Mouse (Mus musculus) hindbrain, embryonic 11.5 days (tissue): ENCODE measurements around the gene Snap25. TPM values are rescaled to one million over a fixed set of nuclear protein-coding genes. Genes with fewer than 3 reads are reported as not detected.

ENCODE experiments used
- ATAC-seq: fragments of 200-750 bp; cut with Nextera tagmentation; 2 replicates; pipeline ENCODE4 v1.8.0; 2017; ENCODE audit warnings: mild to moderate bottlenecking, moderate TSS enrichment, moderate library complexity; ENCODE audit not compliant: low FRiP score
- DNase-seq: peaks from one replicate; pipeline ENCODE4 v3.0.0-alpha.2; 2015; ENCODE audit warnings: low spot score
- H3K27ac ChIP-seq: fragments of 300-500 bp; sonication (generic); 2 replicates; pipeline ENCODE4 v1.5.1; 2014; ENCODE audit warnings: mild to moderate bottlenecking, low read depth, low read length
- H3K27me3 ChIP-seq: fragments of 300-500 bp; sonication (generic); 2 replicates; pipeline ENCODE4 v1.6.1; 2014; ENCODE audit warnings: mild to moderate bottlenecking, low read length, moderate library complexity, mixed read lengths; ENCODE audit not compliant: control insufficient read depth, insufficient read depth
- H3K36me3 ChIP-seq: fragments of 300-500 bp; sonication (generic); 2 replicates; pipeline ENCODE4 v1.6.1; 2014; ENCODE audit warnings: mild to moderate bottlenecking, low read length, moderate library complexity, mixed read lengths; ENCODE audit not compliant: control insufficient read depth, insufficient read depth
- H3K4me1 ChIP-seq: fragments of 300-500 bp; sonication (generic); replicated peaks from 2 replicates; pipeline ENCODE4 v1.6.1; 2014; ENCODE audit warnings: low read length, mixed read lengths; ENCODE audit not compliant: control insufficient read depth, insufficient read depth
- H3K4me2 ChIP-seq: fragments of 300-500 bp; sonication (generic); replicated peaks from 2 replicates; pipeline ENCODE4 v1.6.1; 2014; ENCODE audit warnings: mild to moderate bottlenecking, low read depth, low read length
- H3K4me3 ChIP-seq: fragments of 300-500 bp; sonication (generic); 2 replicates; pipeline ENCODE4 v1.5.1; 2014; ENCODE audit warnings: low read depth, low read length
- H3K9ac ChIP-seq: fragments of 300-500 bp; sonication (generic); 2 replicates; pipeline ENCODE4 v1.6.1; 2014; ENCODE audit warnings: low read depth, low read length
- H3K9me3 ChIP-seq: fragments of 300-500 bp; sonication (generic); 2 replicates; pipeline ENCODE4 v1.6.1; 2016; ENCODE audit warnings: low read length; ENCODE audit not compliant: control insufficient read depth
- WGBS: fragments of 180-500 bp; shearing (Covaris S2); extraction: QIAGEN DNeasy Blood & Tissue Kit; methylation state at CpG from one replicate; pipeline ENCODE4 v1.1.7; 2014; 5-methylcytosine and 5-hydroxymethylcytosine counted together
- polyA plus RNA-seq: library from polyadenylated mRNA; unstranded; fragments of >200 nt; fragmentation: Nextera tagmentation; extraction: Ambion mirVana; gene quantifications from 2 replicates; pipeline ENCODE4 v1.2.1, GENCODE M21; 2014

Gene Snap25
- polyA plus RNA-seq, 1 experiment from 2014 or later: 66.8 TPM

GRCm38 (mm10) chr2:136780268-136780667 is 67.0 kb downstream of the Snap25 start:
- Histone ChIP-seq H3K36me3 (no peaks in the 10 kb centered on the region), H3K4me1 (no peaks in the 10 kb centered on the region), H3K27ac (no peak overlapping the region), H3K4me2 (no peak overlapping the region), H3K4me3 (no peak overlapping the region), H3K9ac (no peak overlapping the region), H3K27me3 (no peaks in the 10 kb centered on the region), H3K9me3 (no peaks in the 10 kb centered on the region)
- ATAC-seq (no peak), DNase-seq (no peak)

GRCm38 (mm10) chr2:136784310-136784709 is 71.1 kb downstream of the Snap25 start:
- H3K36me3 ChIP-seq: no peaks in the 10 kb centered on the region
- H3K4me2 ChIP-seq: no peak overlapping the region
- H3K9ac ChIP-seq: no peak overlapping the region
- no peak overlapping the region for H3K4me3 ChIP-seq
- no peaks in the 10 kb centered on the region for H3K9me3 ChIP-seq
- no peak overlapping the region for H3K27ac ChIP-seq
- 82% methylated on average over 4 of the region's 4 CpGs for WGBS
- ATAC-seq: no peak
- no peaks in the 10 kb centered on the region for H3K27me3 ChIP-seq
- H3K4me1 ChIP-seq: no peaks in the 10 kb centered on the region
- no peak for DNase-seq

DNA sequence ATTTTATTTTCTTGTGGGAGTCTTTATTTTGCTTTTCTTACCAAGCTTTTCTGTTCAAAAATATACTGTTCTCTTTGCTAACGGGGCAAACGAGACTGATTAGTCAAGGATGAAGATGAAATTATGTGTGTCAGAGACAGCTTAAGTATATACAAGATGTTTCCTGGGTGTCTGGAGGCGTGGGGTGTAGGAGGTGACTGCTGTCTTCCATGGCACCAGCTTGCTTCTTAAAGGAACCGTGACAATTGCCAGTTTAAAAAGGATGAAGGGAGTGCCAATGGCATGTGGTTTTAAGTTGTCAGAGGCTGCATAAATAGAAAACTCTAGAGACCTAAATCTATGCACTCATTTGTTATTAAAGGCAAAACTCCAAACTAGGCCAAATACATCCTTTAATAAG is 75.1 kb downstream of the Snap25 start:
- ATAC-seq (no peak), DNase-seq (no peak)
- H3K27ac ChIP-seq: no peak overlapping the region
- WGBS: 75% methylated on average over 4 of the region's 4 CpGs
- H3K9me3 ChIP-seq: no peaks in the 10 kb centered on the region
- no peaks in the 10 kb centered on the region for H3K4me1 ChIP-seq
- no peaks in the 10 kb centered on the region for H3K36me3 ChIP-seq
- no peak overlapping the region for H3K9ac ChIP-seq
- no peak overlapping the region for H3K4me2 ChIP-seq
- H3K27me3 ChIP-seq: no peaks in the 10 kb centered on the region
- H3K4me3 ChIP-seq: no peak overlapping the region

GRCm38 (mm10) chr2:136796518-136796917 is 83.3 kb downstream of the Snap25 start:
- ATAC-seq: no peak
- no peak for DNase-seq
- Histone ChIP-seq H3K36me3 (no peaks in the 10 kb centered on the region), H3K4me2 (no peak overlapping the region), H3K27ac (no peak overlapping the region), H3K9ac (no peak overlapping the region), H3K4me1 (no peaks in the 10 kb centered on the region), H3K4me3 (no peak overlapping the region), H3K27me3 (no peaks in the 10 kb centered on the region), H3K9me3 (no peaks in the 10 kb centered on the region)
- WGBS: 91% methylated on average over 1 of the region's 1 CpGs

GRCm38 (mm10) chr2:136798887-136799430 is 85.7 kb downstream of the Snap25 start:
- no peak overlapping the region for H3K27ac ChIP-seq
- ATAC-seq: no peak
- no peaks in the 10 kb centered on the region for H3K4me1 ChIP-seq
- H3K9ac ChIP-seq: no peak overlapping the region
- no peaks in the 10 kb centered on the region for H3K36me3 ChIP-seq
- no peak for DNase-seq
- H3K27me3 ChIP-seq: no peaks in the 10 kb centered on the region
- H3K4me2 ChIP-seq: no peak overlapping the region
- 78% methylated on average over 2 of the region's 2 CpGs for WGBS
- H3K4me3 ChIP-seq: no peak overlapping the region
- H3K9me3 ChIP-seq: no peaks in the 10 kb centered on the region

DNA sequence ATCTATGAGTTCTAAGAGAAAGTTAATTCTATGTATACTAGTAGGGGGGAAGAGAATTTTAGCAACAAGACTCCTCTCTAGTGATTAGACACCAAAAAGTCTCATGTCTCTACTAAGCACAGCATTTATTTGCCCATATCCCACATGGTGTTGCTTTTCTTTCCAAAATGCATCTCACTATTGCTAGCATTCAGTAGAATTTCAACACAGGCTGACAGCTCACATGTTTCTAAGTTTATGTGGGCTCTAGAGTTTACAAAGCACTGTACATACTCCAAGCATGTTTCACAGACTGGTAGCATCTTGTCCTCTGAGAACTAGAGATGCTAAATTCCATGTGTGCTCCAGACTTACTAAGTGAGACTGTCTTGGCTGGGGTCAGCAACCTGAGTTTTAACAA is 87.8 kb downstream of the Snap25 start:
- no peak overlapping the region for H3K27ac ChIP-seq
- H3K4me3 ChIP-seq: no peak overlapping the region
- H3K36me3 ChIP-seq: no peaks in the 10 kb centered on the region
- H3K9ac ChIP-seq: no peak overlapping the region
- H3K27me3 ChIP-seq: no peaks in the 10 kb centered on the region
- no peak for ATAC-seq
- H3K9me3 ChIP-seq: no peaks in the 10 kb centered on the region
- no peaks in the 10 kb centered on the region for H3K4me1 ChIP-seq
- no peak overlapping the region for H3K4me2 ChIP-seq
- no peak for DNase-seq

GRCm38 (mm10) chr2:136802076-136802475 is 88.8 kb downstream of the Snap25 start:
- Histone ChIP-seq H3K9ac (no peak overlapping the region), H3K36me3 (no peaks in the 10 kb centered on the region), H3K4me1 (no peaks in the 10 kb centered on the region), H3K9me3 (no peaks in the 10 kb centered on the region), H3K27ac (no peak overlapping the region), H3K4me3 (no peak overlapping the region), H3K4me2 (no peak overlapping the region), H3K27me3 (no peaks in the 10 kb centered on the region)
- no peak for DNase-seq
- ATAC-seq: no peak
- WGBS: 87% methylated on average over 3 of the region's 3 CpGs

- no peak for DNase-seq
- no peaks in the 10 kb centered on the region for H3K36me3 ChIP-seq
- no peak overlapping the region for H3K27ac ChIP-seq
- no peak overlapping the region for H3K9ac ChIP-seq
- H3K4me1 ChIP-seq: no peaks in the 10 kb centered on the region
- no peak for ATAC-seq
- H3K9me3 ChIP-seq: no peaks in the 10 kb centered on the region
- no peak overlapping the region for H3K4me2 ChIP-seq
- 83% methylated on average over 7 of the region's 7 CpGs for WGBS
- no peaks in the 10 kb centered on the region for H3K27me3 ChIP-seq
- no peak overlapping the region for H3K4me3 ChIP-seq
Observed at GRCm38 (mm10) chr2:136803142-136803541, 89.9 kb downstream of the Snap25 start.

DNA sequence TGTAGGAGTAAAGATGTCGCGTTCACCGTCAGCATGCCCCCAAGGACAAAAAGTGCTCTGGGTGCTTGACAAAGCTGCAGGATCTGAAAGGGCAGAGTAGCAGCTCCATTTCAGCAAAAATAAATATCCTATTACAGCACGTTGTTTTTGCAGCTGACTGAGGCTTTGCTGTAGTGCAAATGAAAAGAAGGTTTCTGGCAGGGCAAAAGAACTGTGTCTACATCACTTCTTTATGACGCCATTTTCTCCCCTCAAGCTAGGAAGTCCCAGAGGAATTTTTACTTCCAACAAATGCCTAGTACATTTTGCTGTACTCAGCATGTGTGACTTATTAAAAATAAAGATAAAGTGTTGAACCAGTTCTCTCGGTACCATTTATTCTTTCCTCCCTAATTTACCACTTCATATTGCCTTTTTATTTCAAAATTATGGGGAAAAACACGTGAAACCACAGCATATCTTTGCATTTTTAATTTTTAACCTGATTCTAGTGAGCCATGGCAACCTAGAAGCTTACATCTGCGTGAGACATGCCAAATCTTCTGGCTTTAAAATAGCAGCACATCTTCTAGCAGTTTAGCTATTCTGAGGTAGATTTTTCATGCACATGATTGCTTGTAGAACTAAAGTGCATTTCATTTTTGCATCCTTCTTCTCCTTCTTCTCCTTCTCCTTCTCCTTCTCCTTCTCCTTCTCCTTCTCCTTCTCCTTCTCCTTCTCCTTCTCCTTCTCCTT is 94.9 kb downstream of the Snap25 start:
- no peaks in the 10 kb centered on the region for H3K36me3 ChIP-seq
- H3K4me1 ChIP-seq: no peaks in the 10 kb centered on the region
- no peak overlapping the region for H3K9ac ChIP-seq
- 74% methylated on average over 8 of the region's 8 CpGs for WGBS
- no peak for ATAC-seq
- H3K4me2 ChIP-seq: no peak overlapping the region
- no peak overlapping the region for H3K4me3 ChIP-seq
- H3K27me3 ChIP-seq: no peaks in the 10 kb centered on the region
- no peaks in the 10 kb centered on the region for H3K9me3 ChIP-seq
- H3K27ac ChIP-seq: no peak overlapping the region
- DNase-seq: no peak
